ENCODE assay signal across 8 mouse cellular contexts in the genomic region with DNA sequence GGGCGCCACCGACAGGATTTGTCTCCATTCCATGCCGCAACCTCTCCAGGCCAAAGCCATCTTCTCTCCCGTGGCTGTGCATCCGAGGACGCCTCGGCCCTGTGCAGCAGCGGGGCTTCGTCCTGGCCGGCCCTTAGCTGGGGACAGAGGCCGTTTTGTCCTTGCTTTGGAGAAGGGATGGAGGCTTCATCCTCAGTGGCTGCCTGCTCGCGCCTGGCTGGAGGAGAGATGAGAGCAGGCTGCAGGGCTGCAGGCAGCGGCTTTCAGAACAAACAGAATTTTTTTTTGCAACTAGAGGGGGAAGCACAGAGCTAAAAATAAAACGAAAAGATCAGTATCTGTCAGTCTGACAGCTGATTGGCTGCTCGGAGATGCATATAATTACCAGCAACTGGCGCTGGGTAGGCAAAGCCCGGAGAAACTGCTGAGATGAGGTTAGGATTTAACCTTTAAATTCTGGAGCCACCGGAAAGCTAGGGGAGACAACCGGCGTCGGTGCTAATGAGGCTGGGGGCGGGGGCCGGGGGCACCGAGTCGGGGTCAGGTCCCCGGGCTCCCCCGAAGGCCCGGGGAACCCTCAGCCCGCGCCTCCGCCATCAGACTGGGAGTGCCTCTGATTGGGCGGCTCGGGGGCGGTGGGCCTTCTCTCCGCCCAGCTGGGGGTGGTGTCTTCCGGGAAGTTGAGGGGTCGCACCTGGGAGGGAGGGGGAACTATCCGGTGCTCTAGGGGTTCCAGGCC. TPM values are rescaled to one million over a fixed set of nuclear protein-coding genes. Genes with fewer than 3 reads are reported as not detected.
DNase-seq lines count a peak whose midpoint lies in the region; ATAC-seq and TF ChIP-seq lines count a peak whose summit lies in the region.

Gene Cstad, plus strand, starts transcription at position 400 of the 739 bp plus-strand sequence.

- H3K4me3 ChIP-seq in forebrain, embryonic 11.5 days (ENCODE audit: low read depth, low read length) = peak within 1 kb of the TSS; percentile 38
- peak within 1 kb of the TSS; percentile 67 for H3K4me3 ChIP-seq in heart, embryonic 16.5 days (ENCODE audit: low read length)
- peak within 1 kb of the TSS; percentile 57 for H3K4me3 ChIP-seq in liver, embryonic 13.5 days (replicated peaks)
- H3K4me3 ChIP-seq in stomach, embryonic 14.5 days (ENCODE audit: low read depth, low read length) = peak within 1 kb of the TSS; percentile 44

- H3K9ac ChIP-seq in forebrain, embryonic 11.5 days (ENCODE audit: low read length) = peak within 1 kb of the TSS; percentile 67
- peak within 1 kb of the TSS; percentile 87 for H3K9ac ChIP-seq in heart, embryonic 16.5 days (ENCODE audit: low read length)
- H3K9ac ChIP-seq in liver, embryonic 13.5 days = peak within 1 kb of the TSS; percentile 51
- H3K9ac ChIP-seq in stomach, embryonic 14.5 days (replicated peaks; ENCODE audit: low read depth, low read length) = peak within 1 kb of the TSS; percentile 43

- DNase-seq in CD8-positive naive resting alpha-beta T cell, adult 2 months (ENCODE audit: low read depth in 2 of 2, low spot score in 2 of 2) = peak; percentile 44 to 69
- peak; percentile 95 for DNase-seq in brain, embryonic 14.5 days (ENCODE audit: low read depth)
- peak; percentile 89 for DNase-seq in forebrain, embryonic 11.5 days (ENCODE audit: low spot score)
- DNase-seq in kidney, postnatal 25 days = peak; percentile 72 to 84
- peak; percentile 37 for DNase-seq in liver, embryonic 13.5 days
- peak; percentile 69 to 72 for DNase-seq in natural killer cell, adult 2 months (ENCODE audit: low spot score in 2 of 2)

- no peaks in the 10 kb centered on the region for H3K9me3 ChIP-seq in forebrain, embryonic 11.5 days (ENCODE audit: control insufficient read depth, low read length)
- H3K9me3 ChIP-seq in heart, embryonic 16.5 days (replicated peaks; ENCODE audit: control insufficient read depth, low read length) = no peaks in the 10 kb centered on the region
- H3K9me3 ChIP-seq in liver, embryonic 13.5 days (replicated peaks) = no peaks in the 10 kb centered on the region
- no peaks in the 10 kb centered on the region for H3K9me3 ChIP-seq in stomach, embryonic 14.5 days (ENCODE audit: control insufficient read depth, low read depth, low read length)

- TF ChIP-seq POLR2A in brain, embryonic 14.5 days (IDR thresholded peaks at IDR 0.05; ENCODE audit: borderline replicate concordance, extremely low read depth, insufficient read depth, insufficient read length, poor library complexity, severe bottlenecking) = no peak

- peak within 1 kb of the TSS; percentile 59 for H3K4me2 ChIP-seq in forebrain, embryonic 11.5 days (ENCODE audit: low read depth, low read length, severe bottlenecking)
- H3K4me2 ChIP-seq in heart, embryonic 16.5 days (ENCODE audit: low read depth, low read length) = peak within 1 kb of the TSS; percentile 92
- H3K4me2 ChIP-seq in liver, embryonic 13.5 days = peak within 1 kb of the TSS; percentile 75
- peak within 1 kb of the TSS; percentile 53 for H3K4me2 ChIP-seq in stomach, embryonic 14.5 days (replicated peaks; ENCODE audit: low read depth, low read length)

- no peak for TF ChIP-seq CTCF in brain, embryonic 14.5 days (IDR thresholded peaks at IDR 0.05; ENCODE audit: borderline replicate concordance, extremely low read depth, insufficient read depth, insufficient read length)

- peak within 1 kb of the TSS; percentile 89 for H3K27ac ChIP-seq in forebrain, embryonic 11.5 days (ENCODE audit: low read depth, low read length)
- H3K27ac ChIP-seq in heart, embryonic 16.5 days (ENCODE audit: low read length) = peak within 1 kb of the TSS; percentile 99
- H3K27ac ChIP-seq in liver, embryonic 13.5 days = peak within 1 kb of the TSS; percentile 80
- H3K27ac ChIP-seq in stomach, embryonic 14.5 days (ENCODE audit: low read length) = peak within 1 kb of the TSS; percentile 98

- H3K27me3 ChIP-seq in forebrain, embryonic 11.5 days (ENCODE audit: control insufficient read depth, insufficient read depth, low read length) = no peaks in the 10 kb centered on the region
- no peaks in the 10 kb centered on the region for H3K27me3 ChIP-seq in heart, embryonic 16.5 days (ENCODE audit: control insufficient read depth, insufficient read depth, low read length)
- H3K27me3 ChIP-seq in liver, embryonic 13.5 days = peaks cover under 1% of the 10 kb centered on the region; the same call in 1 of the 2 replicates
- H3K27me3 ChIP-seq in stomach, embryonic 14.5 days (ENCODE audit: control insufficient read depth, insufficient read depth, low read length) = no peaks in the 10 kb centered on the region

- peak; percentile 79 for ATAC-seq in forebrain, embryonic 11.5 days (replicated peaks; ENCODE audit: low FRiP score)
- peak; percentile 66 for ATAC-seq in heart, embryonic 16.5 days (replicated peaks; ENCODE audit: extremely low read depth, insufficient read depth, low FRiP score)
- ATAC-seq in liver, embryonic 13.5 days (ENCODE audit: low read depth) = peak; percentile 58
- peak; percentile 61 for ATAC-seq in stomach, embryonic 14.5 days (ENCODE audit: insufficient number of reproducible peaks, insufficient read depth, low FRiP score, low read depth)

- no peaks in the 10 kb centered on the region for H3K36me3 ChIP-seq in forebrain, embryonic 11.5 days (ENCODE audit: control insufficient read depth, insufficient read depth, low read length)
- H3K36me3 ChIP-seq in heart, embryonic 16.5 days (ENCODE audit: control insufficient read depth, insufficient read depth) = no peaks in the 10 kb centered on the region
- no peaks in the 10 kb centered on the region for H3K36me3 ChIP-seq in liver, embryonic 13.5 days
- no peaks in the 10 kb centered on the region for H3K36me3 ChIP-seq in stomach, embryonic 14.5 days (ENCODE audit: control insufficient read depth, insufficient read depth, low read length)

- H3K4me1 ChIP-seq in forebrain, embryonic 11.5 days (replicated peaks; ENCODE audit: control insufficient read depth, insufficient read depth, low read length) = peaks cover 9% of the 10 kb centered on the region
- peaks cover 27% of the 10 kb centered on the region for H3K4me1 ChIP-seq in heart, embryonic 16.5 days (ENCODE audit: control insufficient read depth, insufficient read depth, low read length)
- peaks cover 29% of the 10 kb centered on the region for H3K4me1 ChIP-seq in liver, embryonic 13.5 days (replicated peaks)
- H3K4me1 ChIP-seq in stomach, embryonic 14.5 days (ENCODE audit: control insufficient read depth, insufficient read depth, low read length) = peaks cover 16% of the 10 kb centered on the region

- 1% methylated on average over 39 of the region's 39 CpGs for WGBS in forebrain, embryonic 11.5 days
- under 1% methylated on average over 38 of the region's 39 CpGs for WGBS in heart, embryonic 16.5 days
- 1% methylated on average over 39 of the region's 39 CpGs for WGBS in liver, embryonic 13.5 days (ENCODE audit: insufficient replicate concordance)
- WGBS in stomach, embryonic 14.5 days = 2% methylated on average over 34 of the region's 39 CpGs

RNA-seq across cellular contexts. Expression of gene Cstad, which starts in this region (rescaled TPM):
- polyA plus RNA-seq in brain, embryonic 14.5 days (2012; rRNA removed) = 0.57 and 0.72 TPM in 2 replicates
- 0.57 and 0.71 TPM in 2 replicates for polyA plus RNA-seq in forebrain, embryonic 11.5 days (2014; fragmentation: Nextera tagmentation; extraction: Ambion mirVana)
- polyA plus RNA-seq in heart, embryonic 16.5 days (2015; fragmentation: Nextera tagmentation; extraction: Ambion mirVana) = 1.4 TPM in 2 replicates
- 0.13 and 0.14 TPM in 2 replicates for polyA plus RNA-seq in liver, embryonic 13.5 days (2015; fragmentation: Nextera tagmentation; extraction: Ambion mirVana)
- polyA plus RNA-seq in stomach, embryonic 14.5 days (2014; fragmentation: Nextera tagmentation; extraction: Ambion mirVana) = 1.2 and 2.1 TPM in 2 replicates

Comparison
In these comparisons a context has a peak if more than half of its experiments do, and no peak if none do; other contexts are left out.
1. Peak in every context shown above with its lines: DNase-seq, ATAC-seq, H3K4me3 ChIP-seq and H3K27ac ChIP-seq.
2. Peak in DNase-seq in brain, embryonic 14.5 days; RNA of the gene not detected or under 1 TPM.
3. Peak in DNase-seq, ATAC-seq, H3K4me3 ChIP-seq, H3K27ac ChIP-seq, H3K9ac ChIP-seq and H3K4me2 ChIP-seq in forebrain, embryonic 11.5 days; RNA of the gene not detected or under 1 TPM.
4. Peak in DNase-seq, ATAC-seq, H3K4me3 ChIP-seq, H3K27ac ChIP-seq, H3K9ac ChIP-seq and H3K4me2 ChIP-seq in liver, embryonic 13.5 days; RNA of the gene not detected or under 1 TPM.
5. DNase-seq: peak in every context shown above with its lines; median percentile 95 in brain, embryonic 14.5 days; 89 in forebrain, embryonic 11.5 days; 78 in kidney, postnatal 25 days; 70 in natural killer cell, adult 2 months; 56 in CD8-positive naive resting alpha-beta T cell, adult 2 months; 37 in liver, embryonic 13.5 days.